Mouse (Mus musculus) intestine, postnatal 0 days (tissue): ENCODE measurements around the gene Bbs9. TPM values are rescaled to one million over a fixed set of nuclear protein-coding genes. Genes with fewer than 3 reads are reported as not detected.
"Not testable (repeated sequence)": the region's sequence is repeated elsewhere in the genome, so short reads cannot be mapped to it uniquely, and the experiment has no call there.

Experiments used
- ATAC-seq: fragments of 200-750 bp; cut with Nextera tagmentation; 2 replicates; pipeline ENCODE4 v1.8.0; 2017; ENCODE audit warnings: mild to moderate bottlenecking, moderate TSS enrichment, moderate library complexity
- H3K27ac ChIP-seq: fragments of 300-500 bp; sonication (generic); 2 replicates; pipeline ENCODE4 v1.5.1; 2014; ENCODE audit warnings: mild to moderate bottlenecking, low read depth, low read length, moderate library complexity
- H3K27me3 ChIP-seq: fragments of 300-500 bp; sonication (generic); replicated peaks from 2 replicates; pipeline ENCODE4 v1.6.1; 2014; ENCODE audit warnings: low read length, mixed read lengths; ENCODE audit not compliant: control insufficient read depth, insufficient read depth
- H3K36me3 ChIP-seq: fragments of 300-500 bp; sonication (generic); 2 replicates; pipeline ENCODE4 v1.6.1; 2014; ENCODE audit warnings: mild to moderate bottlenecking, moderate library complexity; ENCODE audit not compliant: control insufficient read depth, insufficient read depth
- H3K4me1 ChIP-seq: fragments of 300-500 bp; sonication (generic); replicated peaks from 2 replicates; pipeline ENCODE4 v1.6.1; 2014; ENCODE audit warnings: antibody characterized with exemption, low read length, mixed read lengths; ENCODE audit not compliant: control insufficient read depth, insufficient read depth
- H3K4me2 ChIP-seq: fragments of 300-500 bp; sonication (generic); replicated peaks from 2 replicates; pipeline ENCODE4 v1.6.1; 2014; ENCODE audit warnings: low read depth, mild to moderate bottlenecking, moderate library complexity
- H3K4me3 ChIP-seq: fragments of 300-500 bp; sonication (generic); 2 replicates; pipeline ENCODE4 v1.5.1; 2014; ENCODE audit warnings: low read depth, low read length
- H3K9ac ChIP-seq: fragments of 300-500 bp; sonication (generic); 2 replicates; pipeline ENCODE4 v1.6.1; 2014; ENCODE audit warnings: mild to moderate bottlenecking, low read depth, low read length
- H3K9me3 ChIP-seq: fragments of 300-500 bp; sonication (generic); 2 replicates; pipeline ENCODE4 v1.6.1; 2016; ENCODE audit warnings: mixed run types; ENCODE audit not compliant: control insufficient read depth
- CTCF ChIP-seq: sonication (generic); IDR thresholded peaks from 2 replicates; pipeline ENCODE4 v1.5.1; 2016; ENCODE audit warnings: low read depth, mild to moderate bottlenecking, control low read depth, antibody characterized with exemption, moderate library complexity
- WGBS: fragments of 180-500 bp; shearing (Covaris S2); extraction: QIAGEN DNeasy Blood & Tissue Kit; methylation state at CpG from one replicate; pipeline ENCODE4 v1.1.7; 2014; 5-methylcytosine and 5-hydroxymethylcytosine counted together
- polyA plus RNA-seq: library from polyadenylated mRNA; unstranded; fragments of >200 nt; fragmentation: Nextera tagmentation; extraction: Ambion mirVana; gene quantifications from 2 replicates; pipeline ENCODE4 v1.2.1, GENCODE M21; 2015

The Bbs9 gene
- polyA plus RNA-seq, 1 experiment from 2014 or later: 4.9 TPM

GRCm38 (mm10) chr9:22708970-22709726 is 233.6 kb downstream of the Bbs9 start:
- H3K4me1 ChIP-seq: no peaks in the 10 kb centered on the region
- no peak overlapping the region for H3K4me3 ChIP-seq
- peak; percentile 47; the same call in 1 of the 2 replicates for ATAC-seq
- no peak overlapping the region for H3K27ac ChIP-seq
- H3K36me3 ChIP-seq: no peaks in the 10 kb centered on the region
- no peaks in the 10 kb centered on the region for H3K27me3 ChIP-seq
- H3K9me3 ChIP-seq: no peaks in the 10 kb centered on the region
- H3K4me2 ChIP-seq: no peak overlapping the region
- no peak overlapping the region for H3K9ac ChIP-seq
- TF ChIP-seq CTCF: peak; percentile 89
- WGBS: 50% methylated on average over 19 of the region's 19 CpGs

- H3K9ac ChIP-seq: no peak overlapping the region
- 66% methylated on average over 7 of the region's 7 CpGs for WGBS
- no peaks in the 10 kb centered on the region for H3K4me1 ChIP-seq
- peak; percentile 64 for TF ChIP-seq CTCF
- no peaks in the 10 kb centered on the region for H3K9me3 ChIP-seq
- no peaks in the 10 kb centered on the region for H3K36me3 ChIP-seq
- no peak overlapping the region for H3K4me2 ChIP-seq
- no peak for ATAC-seq
- no peak overlapping the region for H3K4me3 ChIP-seq
- H3K27me3 ChIP-seq: no peaks in the 10 kb centered on the region
- no peak overlapping the region for H3K27ac ChIP-seq
These were observed 234.5 kb downstream of the Bbs9 start for GRCm38 (mm10) chr9:22710032-22710431.

DNA sequence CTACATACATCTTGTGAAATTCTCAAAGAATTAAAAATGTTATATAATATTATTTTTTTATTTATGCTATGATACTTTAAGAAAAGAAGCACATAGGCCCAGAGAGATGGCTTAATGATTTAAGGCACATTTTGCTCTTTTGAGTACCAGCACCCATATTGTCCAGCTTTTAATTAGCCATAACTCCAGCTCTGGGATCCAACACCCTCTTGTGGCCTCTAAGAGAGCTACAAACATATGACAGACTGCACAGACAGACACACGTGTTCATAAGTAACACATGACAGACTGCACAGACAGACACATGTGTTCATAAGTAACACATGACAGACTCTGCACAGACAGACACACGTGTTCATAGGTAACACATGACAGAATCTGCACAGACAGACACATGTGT is 235.8 kb downstream of the Bbs9 start:
- Histone ChIP-seq H3K9me3 (no peaks in the 10 kb centered on the region), H3K4me3 (no peak overlapping the region), H3K27me3 (no peaks in the 10 kb centered on the region), H3K36me3 (no peaks in the 10 kb centered on the region), H3K9ac (no peak overlapping the region), H3K4me2 (no peak overlapping the region), H3K4me1 (no peaks in the 10 kb centered on the region), H3K27ac (no peak overlapping the region)
- TF ChIP-seq CTCF: 0 out of 2 replicates have a peak, but pooled peaks have one; percentile 18
- 85% methylated on average over 2 of the region's 2 CpGs for WGBS
- ATAC-seq: no peak

DNA sequence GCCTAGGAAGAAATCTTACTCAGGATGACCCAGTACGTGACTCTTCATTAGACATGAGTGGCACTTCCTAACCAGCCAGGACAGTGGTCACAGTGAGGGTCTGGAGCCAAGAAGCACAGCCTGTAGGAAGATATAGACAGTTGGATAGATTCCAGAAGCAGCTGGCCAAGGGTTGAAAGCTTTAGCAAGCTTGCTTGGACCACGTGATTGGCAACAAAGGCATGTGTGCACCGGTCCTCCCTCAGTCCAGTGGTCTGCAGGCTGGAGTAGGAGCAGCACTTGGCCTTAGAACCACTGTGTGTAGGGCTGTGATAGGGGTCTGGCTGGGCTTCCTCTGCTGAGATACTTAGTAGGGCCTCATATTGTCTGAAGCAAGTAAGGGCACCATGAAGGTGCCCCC is 237.2 kb downstream of the Bbs9 start:
- no peak overlapping the region for H3K27ac ChIP-seq
- H3K4me3 ChIP-seq: no peak overlapping the region
- no peaks in the 10 kb centered on the region for H3K4me1 ChIP-seq
- no peaks in the 10 kb centered on the region for H3K36me3 ChIP-seq
- ATAC-seq: no peak
- WGBS: 64% methylated on average over 3 of the region's 3 CpGs
- no peak for TF ChIP-seq CTCF
- no peak overlapping the region for H3K9ac ChIP-seq
- H3K27me3 ChIP-seq: no peaks in the 10 kb centered on the region
- H3K9me3 ChIP-seq: no peaks in the 10 kb centered on the region
- no peak overlapping the region for H3K4me2 ChIP-seq

- H3K36me3 ChIP-seq, H3K9me3 ChIP-seq, H3K9ac ChIP-seq, H3K4me1 ChIP-seq, H3K27ac ChIP-seq, H3K27me3 ChIP-seq, H3K4me2 ChIP-seq, ATAC-seq, H3K4me3 ChIP-seq: not testable (repeated sequence)
- TF ChIP-seq CTCF: peak; percentile 70
- 53% methylated on average over 4 of the region's 4 CpGs for WGBS
These were observed 237.8 kb downstream of the Bbs9 start for GRCm38 (mm10) chr9:22713286-22713685.

GRCm38 (mm10) chr9:22717583-22717982 is 242.1 kb downstream of the Bbs9 start:
- Histone ChIP-seq H3K27ac (no peak overlapping the region), H3K36me3 (no peaks in the 10 kb centered on the region), H3K9me3 (no peaks in the 10 kb centered on the region), H3K9ac (no peak overlapping the region), H3K4me1 (no peaks in the 10 kb centered on the region), H3K4me2 (no peak overlapping the region), H3K4me3 (no peak overlapping the region), H3K27me3 (no peaks in the 10 kb centered on the region)
- no peak for TF ChIP-seq CTCF
- 84% methylated on average over 4 of the region's 4 CpGs for WGBS
- ATAC-seq: no peak
